Mouse (Mus musculus) erythroblast, embryonic 14.5 days (primary cell): ENCODE data around the gene Sec31b. TPM values are rescaled to one million over a fixed set of nuclear protein-coding genes. Genes with fewer than 3 reads are reported as not detected.

Experiments
- H3K27me3 ChIP-seq: 2 replicates; pipeline ENCODE4 v1.6.1; 2012; ENCODE audit warnings: inconsistent platforms; ENCODE audit not compliant: control insufficient read depth
- H3K36me3 ChIP-seq: 2 replicates; pipeline ENCODE4 v1.6.1; 2012; ENCODE audit warnings: mild to moderate bottlenecking, inconsistent platforms; ENCODE audit not compliant: control insufficient read depth
- H3K4me1 ChIP-seq: 2 replicates; pipeline ENCODE4 v1.6.1; 2012; ENCODE audit warnings: inconsistent platforms; ENCODE audit not compliant: control insufficient read depth
- H3K4me3 ChIP-seq: replicated peaks from 2 replicates; pipeline ENCODE3; 2012; ENCODE audit warnings: moderate library complexity, mild to moderate bottlenecking, inconsistent platforms
- H3K9me3 ChIP-seq: 2 replicates; pipeline ENCODE4 v1.6.1; 2012; ENCODE audit warnings: low read length, inconsistent platforms, mixed read lengths; ENCODE audit not compliant: control insufficient read depth
- GATA1 ChIP-seq: IDR thresholded peaks from 2 replicates; pipeline ENCODE4 v1.6.1; 2012; ENCODE audit warnings: low read length, inconsistent platforms, mixed read lengths
- TAL1 ChIP-seq: IDR thresholded peaks from 3 replicates; pipeline ENCODE4 v1.6.1; 2012; ENCODE audit warnings: low read length, inconsistent platforms, mixed read lengths
- polyA plus RNA-seq: library from polyadenylated mRNA; stranded (reverse); fragments of >175 nt; gene quantifications from 2 replicates; pipeline ENCODE4 v1.2.3, GENCODE M21; 2012

Gene Sec31b
- polyA plus RNA-seq, 1 experiment: not detected

- H3K4me1 ChIP-seq: peaks cover 3% of the 10 kb centered on the region
- H3K36me3 ChIP-seq: peaks cover 38% of the 10 kb centered on the region
- no peak overlapping the region for H3K4me3 ChIP-seq
- H3K9me3 ChIP-seq: no peaks in the 10 kb centered on the region
- no peaks in the 10 kb centered on the region for H3K27me3 ChIP-seq
- TF ChIP-seq TAL1: no peak
- no peak for TF ChIP-seq GATA1
Measured at GRCm38 (mm10) chr19:44576275-44576674, 30.6 kb upstream of the Sec31b start.

GRCm38 (mm10) chr19:44567763-44568162, 22.1 kb upstream of the Sec31b start:
- Histone ChIP-seq H3K27me3 (no peaks in the 10 kb centered on the region), H3K4me1 (peaks cover 26% of the 10 kb centered on the region), H3K4me3 (no peak overlapping the region), H3K36me3 (peaks cover 88% of the 10 kb centered on the region), H3K9me3 (no peaks in the 10 kb centered on the region)
- no peak for TF ChIP-seq TAL1
- TF ChIP-seq GATA1: no peak

GRCm38 (mm10) chr19:44564006-44564405, 18.3 kb upstream of the Sec31b start:
- peaks cover 6% of the 10 kb centered on the region for H3K27me3 ChIP-seq
- peaks cover 27% of the 10 kb centered on the region for H3K4me1 ChIP-seq
- H3K4me3 ChIP-seq: peak overlapping the region; percentile 85
- no peaks in the 10 kb centered on the region for H3K9me3 ChIP-seq
- peaks cover 51% of the 10 kb centered on the region for H3K36me3 ChIP-seq
- TF ChIP-seq GATA1 (no peak), TAL1 (no peak)

GRCm38 (mm10) chr19:44562652-44563206, 17.1 kb upstream of the Sec31b start, which contains the start of gene Hif1an:
Gene Hif1an (plus strand): TSS chr19:44562850.
- H3K4me3 ChIP-seq: peak within 1 kb of the TSS; percentile 85
- H3K4me1 ChIP-seq: peaks cover 27% of the 10 kb centered on the region
- H3K36me3 ChIP-seq: peaks cover 38% of the 10 kb centered on the region
- H3K27me3 ChIP-seq: peaks cover 15% of the 10 kb centered on the region
- TF ChIP-seq TAL1 (no peak), GATA1 (peak; percentile 72)
- no peaks in the 10 kb centered on the region for H3K9me3 ChIP-seq

GRCm38 (mm10) chr19:44554861-44555590, 9.4 kb upstream of the Sec31b start, which contains the start of gene Ndufb8:
Gene Ndufb8 (minus strand): TSS chr19:44555440.
- peaks cover 14% of the 10 kb centered on the region for H3K27me3 ChIP-seq
- TF ChIP-seq TAL1: no peak
- TF ChIP-seq GATA1: no peak
- peaks cover 36% of the 10 kb centered on the region for H3K36me3 ChIP-seq
- no peaks in the 10 kb centered on the region; the same call in 1 of the 2 replicates for H3K9me3 ChIP-seq
- H3K4me1 ChIP-seq: peaks cover 29% of the 10 kb centered on the region
- H3K4me3 ChIP-seq: peak within 1 kb of the TSS; percentile 90

- H3K36me3 ChIP-seq: peaks cover 42% of the 10 kb centered on the region
- no peaks in the 10 kb centered on the region; the same call in 1 of the 2 replicates for H3K9me3 ChIP-seq
- peak overlapping the region; percentile 90 for H3K4me3 ChIP-seq
- TF ChIP-seq TAL1 (no peak), GATA1 (no peak)
- H3K27me3 ChIP-seq: peaks cover 12% of the 10 kb centered on the region
- peaks cover 29% of the 10 kb centered on the region for H3K4me1 ChIP-seq
Measured at GRCm38 (mm10) chr19:44554490-44554860, 8.8 kb upstream of the Sec31b start.

GRCm38 (mm10) chr19:44553286-44553685, 7.6 kb upstream of the Sec31b start:
- H3K27me3 ChIP-seq: peaks cover 3% of the 10 kb centered on the region
- TF ChIP-seq GATA1 (no peak), TAL1 (no peak)
- no peaks in the 10 kb centered on the region; the same call in 1 of the 2 replicates for H3K9me3 ChIP-seq
- peaks cover 53% of the 10 kb centered on the region for H3K36me3 ChIP-seq
- H3K4me3 ChIP-seq: peak overlapping the region; percentile 15
- peaks cover 29% of the 10 kb centered on the region for H3K4me1 ChIP-seq

- TF ChIP-seq TAL1: no peak
- no peak for TF ChIP-seq GATA1
- Histone ChIP-seq H3K27me3 (peaks cover under 1% of the 10 kb centered on the region; the same call in 1 of the 2 replicates), H3K36me3 (peaks cover 59% of the 10 kb centered on the region), H3K4me1 (peaks cover 29% of the 10 kb centered on the region), H3K4me3 (peak within 1 kb of the TSS; percentile 15), H3K9me3 (no peaks in the 10 kb centered on the region; the same call in 1 of the 2 replicates)
Measured at GRCm38 (mm10) chr19:44552731-44553130, 7.1 kb upstream of the Sec31b start, which contains the start of gene Gm20538. Gene Gm20538 (minus strand): TSS chr19:44552831.

GRCm38 (mm10) chr19:44544775-44545174, 889 bp downstream of the Sec31b start:
- peaks cover 21% of the 10 kb centered on the region for H3K4me1 ChIP-seq
- H3K27me3 ChIP-seq: peaks cover 8% of the 10 kb centered on the region
- H3K9me3 ChIP-seq: peaks cover 4% of the 10 kb centered on the region
- peak overlapping the region; percentile 66 for H3K4me3 ChIP-seq
- peaks cover 20% of the 10 kb centered on the region for H3K36me3 ChIP-seq
- TF ChIP-seq TAL1 (no peak), GATA1 (no peak)
